Mouse (Mus musculus): ENCODE data around the gene Gcnt4.

DNA sequence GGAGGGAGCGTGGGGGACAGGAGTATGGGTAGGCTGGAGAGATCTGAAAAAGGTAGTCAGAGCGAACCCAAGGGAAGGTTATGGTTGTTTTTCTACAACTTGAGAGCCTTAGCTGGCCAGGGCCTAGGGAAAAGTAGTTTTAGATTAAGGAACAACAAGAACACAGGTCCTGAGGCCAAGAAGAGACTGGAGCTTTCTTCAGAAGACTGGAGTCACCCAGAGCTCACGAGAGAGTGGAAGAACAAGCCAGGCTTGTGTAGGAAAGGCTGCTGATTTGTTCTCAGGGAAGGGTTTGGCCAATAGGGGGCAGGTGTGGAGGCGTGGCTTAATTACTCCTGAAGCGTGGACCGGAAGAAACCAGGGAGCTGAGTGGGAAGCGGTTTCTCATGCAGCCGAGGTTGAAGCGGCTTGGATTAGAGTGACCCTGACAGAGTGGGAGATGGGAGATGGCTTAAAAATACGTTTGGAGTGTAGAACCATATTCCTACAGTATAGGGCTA is 12.6 kb downstream of the Gcnt4 start:
- TF ChIP-seq CTCF (IDR thresholded peaks at IDR 0.05; ENCODE audit: low read depth) (peak; percentile 12; the same call in 1 of the 2 replicates), EP300 (optimal IDR thresholded peaks at IDR 0.05) (no peak)
